Mouse (Mus musculus) cerebellum, adult 18-20 months (tissue): ENCODE results near the gene Ube2k.
A peak's percentile ranks its signal among the peaks of the same experiment; 100 is the strongest.
"Not testable (repeated sequence)": the region's sequence is repeated elsewhere in the genome, so short reads cannot be mapped to it uniquely, and the experiment has no call there.

ENCODE experiments used
- DNase-seq, 2 experiments: peaks; one replicate each; pipeline ENCODE4 v3.0.0; 2021

Ube2k gene

DNA sequence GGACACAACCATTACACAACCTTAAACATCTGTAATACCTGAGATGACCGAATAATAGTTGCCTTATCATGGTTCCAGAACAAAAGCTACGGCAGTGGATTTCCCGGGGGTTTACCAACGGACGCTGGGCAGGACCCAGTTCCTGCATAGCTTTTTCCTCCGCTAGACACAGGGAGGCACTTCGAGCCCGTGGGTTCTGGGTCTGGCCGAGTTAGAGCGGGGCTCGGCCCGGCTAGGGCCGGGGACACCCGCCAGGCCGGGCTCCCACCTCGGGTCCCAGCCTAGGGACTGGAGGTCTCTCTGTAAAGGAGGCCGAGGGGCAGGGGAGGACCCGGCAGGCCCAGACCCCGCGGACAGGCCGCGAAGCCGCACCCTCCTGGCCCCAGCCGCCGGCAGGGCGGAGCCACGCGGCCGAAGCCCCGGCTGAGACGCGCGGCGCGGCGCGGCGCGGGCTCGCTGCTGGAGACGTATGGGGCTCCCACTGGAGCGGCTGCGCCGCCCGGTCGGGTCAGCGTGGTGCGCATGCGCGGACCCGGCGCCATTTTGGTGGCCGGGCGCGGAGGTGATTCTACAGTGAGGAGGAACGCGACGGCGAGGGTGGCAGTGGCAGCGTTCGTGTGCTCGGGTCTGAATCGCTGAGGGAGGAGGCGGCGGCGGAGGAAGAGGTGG, at the start of gene Ube2k, which contains the start of gene Smim14:
Ube2k (plus strand) TSS at position 483 of the 669 bp plus-strand sequence.
Smim14 (minus strand) TSS at position 434 of the 669 bp plus-strand sequence.
- peak; percentile 90 to 97 for DNase-seq

DNA sequence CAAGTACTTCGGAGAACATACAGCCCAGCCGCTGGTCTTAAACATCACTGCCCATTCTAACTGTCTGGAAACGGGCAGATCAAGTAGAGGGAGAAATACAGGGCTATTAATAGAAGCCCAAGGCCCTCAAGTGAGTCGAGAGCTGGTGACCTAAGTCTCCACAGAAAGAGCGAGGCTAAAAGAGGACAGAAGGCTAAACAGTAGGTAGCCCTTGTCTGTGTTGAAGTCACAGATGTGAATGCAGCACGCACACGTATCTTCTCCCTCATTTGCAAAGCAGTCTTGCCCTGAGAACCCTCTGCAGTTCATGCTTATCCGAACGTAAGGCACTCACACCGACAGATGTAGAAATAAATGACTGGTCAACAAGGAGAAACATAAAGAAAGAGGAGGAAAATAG, 49.7 kb upstream of the Ube2k start:
- peak; percentile 26 to 28 for DNase-seq

DNA sequence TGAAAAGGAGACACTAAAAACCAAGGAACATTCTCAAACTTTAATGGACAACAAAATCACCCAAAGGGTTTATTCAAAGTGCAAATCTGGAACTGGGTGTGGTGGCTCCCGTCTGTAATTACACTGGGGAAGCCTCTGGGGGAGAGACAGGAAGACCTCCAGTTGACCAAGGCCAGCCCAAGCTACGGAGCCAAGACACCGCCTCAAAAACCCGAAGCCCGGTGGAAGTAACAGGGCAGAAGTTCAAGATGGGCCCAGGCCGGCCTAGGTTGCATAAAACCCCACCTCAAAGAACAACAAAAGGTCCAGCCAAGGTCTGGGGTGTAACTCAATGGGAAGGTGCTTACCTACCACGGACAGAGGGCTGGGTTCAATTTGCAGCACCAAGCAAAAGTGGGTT, 48.3 kb upstream of the Ube2k start:
- no peak for DNase-seq

DNA sequence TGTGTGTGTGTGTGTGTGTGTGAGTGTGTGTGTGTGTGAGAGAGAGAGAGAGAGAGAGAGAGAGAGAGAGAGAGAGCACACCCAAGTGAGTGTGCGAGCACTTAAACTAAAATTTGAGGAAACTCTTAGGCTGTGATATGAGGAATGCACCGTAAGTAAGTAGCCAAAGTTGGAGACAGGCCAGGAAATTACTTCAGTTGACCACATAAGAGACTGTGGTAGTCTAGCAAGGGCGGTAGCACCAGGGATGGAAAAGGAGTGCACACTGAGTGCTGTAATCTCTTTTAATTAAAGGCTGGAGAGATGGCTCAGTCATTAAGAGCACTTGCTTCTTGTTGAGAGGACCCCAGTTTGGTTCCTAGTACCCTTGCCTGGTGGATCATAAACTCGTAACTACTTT, 47.2 kb upstream of the Ube2k start:
- DNase-seq, result no peak

DNA sequence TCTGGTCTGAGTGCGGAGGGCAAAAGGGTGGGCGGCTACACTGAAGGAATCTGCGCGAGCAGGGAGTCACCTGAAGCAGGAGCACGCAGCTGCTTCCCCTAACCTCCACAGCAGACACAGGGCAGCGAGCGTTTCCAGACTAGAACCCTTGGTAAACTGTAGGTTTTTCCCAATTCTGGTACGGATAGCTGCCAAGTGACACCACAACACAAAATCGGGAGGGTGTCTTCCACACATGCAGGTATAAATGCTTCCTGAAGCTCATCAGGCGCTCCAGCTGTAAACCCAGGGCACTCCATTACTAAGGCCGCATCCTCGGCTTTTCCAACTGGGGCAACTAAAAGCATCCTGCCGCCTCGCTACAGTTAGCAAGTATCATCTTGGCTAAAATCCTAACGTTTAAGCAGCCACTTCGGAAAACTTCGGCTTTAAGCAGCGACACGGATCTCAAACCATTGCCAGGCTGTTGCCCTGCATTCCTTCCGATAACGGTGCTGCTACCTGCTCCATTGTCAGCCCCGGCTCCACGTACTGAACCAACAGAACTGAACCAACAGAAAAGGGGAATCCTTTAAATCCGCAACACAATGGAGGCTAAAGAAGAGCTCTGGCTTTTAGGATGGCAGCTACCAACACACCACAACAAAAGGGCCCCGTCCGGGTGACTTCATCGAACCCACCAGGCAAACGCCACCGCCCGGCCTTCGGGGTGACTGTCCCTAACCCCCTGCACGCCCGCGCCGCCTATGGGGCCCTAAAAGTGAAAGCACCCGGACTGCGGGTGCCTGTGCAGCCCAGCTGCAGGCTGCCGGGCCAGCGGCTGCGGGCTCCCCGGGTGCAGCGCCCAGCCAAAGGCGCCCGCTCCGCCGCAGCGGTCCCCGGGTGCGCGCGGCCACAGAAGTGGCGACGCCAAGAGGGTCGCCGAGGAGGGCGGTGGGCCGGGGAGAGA, 45.0 kb upstream of the Ube2k start:
- DNase-seq, result peak; percentile 71 to 76

DNA sequence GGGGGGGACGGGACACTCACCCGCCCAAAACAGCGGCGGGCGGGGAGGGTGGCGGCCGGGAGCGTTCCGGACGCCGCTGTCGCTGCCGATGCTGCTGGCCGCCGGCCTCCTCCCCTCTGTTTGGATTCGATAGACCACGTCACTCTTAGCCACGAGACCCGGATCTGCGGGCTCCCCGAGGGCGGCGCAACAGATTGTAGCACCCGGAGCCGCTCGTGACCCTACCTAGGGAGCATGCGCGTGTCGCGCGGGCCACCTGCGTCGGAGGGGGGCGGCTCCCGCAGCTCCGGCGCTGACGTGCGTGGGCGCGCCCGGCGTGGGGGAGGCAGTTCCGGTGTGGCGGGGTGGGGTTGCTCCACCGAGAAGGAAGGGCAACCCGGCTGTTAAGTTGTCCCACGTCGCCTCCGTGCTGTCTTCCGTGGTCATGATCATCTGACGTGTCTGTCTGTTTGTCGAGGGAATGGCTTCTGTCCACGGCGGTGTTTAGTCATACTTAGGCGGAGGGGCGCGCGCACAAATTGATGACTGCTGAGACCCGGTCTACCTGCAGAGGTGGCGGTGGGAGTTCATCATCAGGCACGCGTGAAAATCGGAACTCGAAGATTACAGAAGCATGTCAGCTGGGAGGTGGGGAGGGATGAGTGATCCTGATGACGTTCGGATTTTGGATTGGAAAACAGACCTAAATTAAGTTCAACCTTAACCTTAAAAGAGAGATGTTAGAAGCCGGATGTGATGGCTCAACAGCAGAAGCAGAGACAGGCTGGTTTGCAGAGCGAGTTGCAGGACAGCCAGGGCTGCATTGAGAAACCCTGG, 44.1 kb upstream of the Ube2k start, which contains the start of gene Gm43552:
Gm43552 (minus strand) TSS at position 118 of the 816 bp plus-strand sequence.
- peak; percentile 96 to 98 for DNase-seq

DNA sequence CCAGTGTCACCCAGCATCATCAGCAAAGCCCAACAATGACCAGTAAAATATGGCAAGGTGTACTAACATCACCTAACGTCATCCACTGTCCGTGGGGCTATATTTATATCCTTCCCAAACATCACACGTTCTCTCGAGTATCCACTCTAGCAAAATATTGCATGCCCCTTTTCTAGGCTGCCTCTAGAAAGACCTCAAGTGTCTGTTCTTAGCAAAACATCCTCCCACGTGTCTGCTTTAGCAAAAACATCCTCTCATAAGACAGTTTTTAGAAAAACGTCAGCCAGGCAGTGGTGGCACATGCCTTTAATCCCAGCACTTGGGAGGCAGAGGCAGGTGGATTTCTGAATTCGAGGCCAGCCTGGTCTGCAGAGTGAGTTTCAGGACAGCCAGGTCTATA, 36.8 kb upstream of the Ube2k start:
- DNase-seq, result no peak

DNA sequence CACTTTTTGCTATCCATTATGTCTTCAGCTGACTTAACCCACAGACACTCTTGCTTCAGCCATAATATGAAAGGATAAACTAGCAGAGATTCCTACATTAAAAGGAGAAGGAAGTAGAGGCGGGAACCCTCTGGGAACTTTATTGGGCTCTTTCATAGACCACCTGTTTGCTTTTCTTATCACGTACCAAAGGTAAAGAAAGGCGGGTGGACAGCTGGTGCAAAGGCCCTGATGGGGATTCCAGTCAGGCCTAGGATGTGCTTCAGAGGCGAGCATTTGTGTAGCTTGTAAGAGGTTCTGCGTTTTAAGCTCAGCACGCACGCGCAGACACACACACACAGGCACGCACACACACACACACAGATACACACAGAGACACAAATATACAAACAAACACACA, 35.6 kb upstream of the Ube2k start:
- DNase-seq, result no peak

DNA sequence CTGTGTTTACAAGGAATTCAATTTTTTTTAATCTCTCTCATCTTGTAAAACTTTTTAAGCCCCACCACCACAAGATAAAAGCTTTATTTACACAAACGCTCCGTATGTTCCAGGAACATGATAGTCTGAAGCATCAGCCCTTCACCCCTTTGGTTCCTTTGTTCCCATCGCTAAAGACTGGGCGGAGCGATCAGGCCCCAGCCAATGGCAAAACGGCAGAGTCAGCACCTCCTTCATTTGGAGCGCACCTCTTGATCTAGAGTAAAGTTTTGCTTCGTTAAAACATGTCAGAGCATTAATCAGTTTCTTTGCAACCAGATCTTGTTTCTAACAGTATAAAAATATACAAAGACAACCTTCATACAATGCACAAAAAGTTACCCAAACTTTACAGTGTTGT, 31.2 kb upstream of the Ube2k start:
- DNase-seq, result no peak

DNA sequence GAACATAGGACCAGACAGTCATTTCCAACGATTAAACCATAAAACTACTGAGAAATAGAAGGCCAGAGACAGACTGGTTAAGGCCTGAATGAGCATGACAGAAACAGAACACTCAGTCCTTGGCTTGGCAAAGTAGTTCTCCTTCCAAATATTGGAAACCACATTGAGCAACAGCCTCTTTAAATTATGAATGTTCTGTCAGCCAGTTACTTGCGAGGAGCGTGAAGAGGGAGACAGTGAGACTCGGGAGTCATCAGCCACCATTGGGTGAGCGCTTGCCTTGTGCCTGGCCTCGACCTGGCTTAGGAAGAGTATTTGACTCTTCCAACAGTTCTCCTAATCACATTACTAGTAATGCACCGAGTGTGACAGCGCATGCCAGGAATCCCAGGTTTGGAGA, 28.6 kb upstream of the Ube2k start:
- DNase-seq, result no peak

DNA sequence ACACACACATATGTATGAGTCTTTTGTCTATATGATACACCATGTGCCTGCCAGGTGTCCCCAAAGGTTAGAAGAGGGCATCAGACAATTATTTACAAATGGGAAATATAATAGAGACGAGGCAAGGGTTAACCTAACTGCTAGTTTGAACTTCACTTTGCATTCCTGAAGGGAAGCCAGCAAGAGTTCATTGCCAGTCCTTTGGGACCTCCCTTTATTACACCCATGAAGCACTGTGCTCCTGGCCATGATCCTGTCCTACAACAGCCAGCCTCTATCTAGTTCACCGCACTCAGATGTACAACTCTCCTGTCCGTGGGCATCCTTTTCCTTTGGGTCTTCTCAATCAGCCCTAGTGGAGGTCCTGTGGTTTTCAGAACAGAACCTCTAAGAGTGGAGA, 23.5 kb upstream of the Ube2k start:
- DNase-seq, result no peak

DNA sequence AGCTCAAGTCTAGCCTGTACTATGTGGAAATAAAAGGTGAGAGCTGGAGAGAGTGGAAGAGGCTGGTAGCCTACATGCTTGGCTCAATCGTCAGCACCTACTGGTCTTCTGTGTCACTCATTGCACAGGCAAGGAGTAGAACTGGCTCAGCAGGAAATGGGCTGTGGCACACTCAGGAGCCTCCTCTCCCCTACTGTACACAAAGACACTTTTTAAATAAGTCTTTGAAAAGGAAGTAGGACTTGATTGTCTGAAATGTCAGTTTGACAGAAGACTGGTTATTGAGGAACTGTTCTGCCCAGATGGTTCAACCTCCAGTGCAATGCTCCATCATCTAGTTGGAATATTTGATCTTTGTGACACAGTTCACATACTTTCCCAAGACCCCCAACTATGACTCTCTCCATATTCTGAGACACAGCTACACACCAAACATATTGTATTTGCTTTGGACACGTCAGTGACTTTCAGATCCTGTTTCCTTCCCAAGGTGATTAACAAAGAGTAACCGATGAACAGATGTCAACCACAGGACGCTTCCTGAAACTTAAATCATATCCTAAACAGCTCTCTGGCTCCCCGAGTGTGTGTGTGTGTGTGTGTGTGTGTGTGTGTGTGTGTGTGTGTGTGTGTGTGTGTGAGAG, 22.3 kb upstream of the Ube2k start:
- no peak for DNase-seq

DNA sequence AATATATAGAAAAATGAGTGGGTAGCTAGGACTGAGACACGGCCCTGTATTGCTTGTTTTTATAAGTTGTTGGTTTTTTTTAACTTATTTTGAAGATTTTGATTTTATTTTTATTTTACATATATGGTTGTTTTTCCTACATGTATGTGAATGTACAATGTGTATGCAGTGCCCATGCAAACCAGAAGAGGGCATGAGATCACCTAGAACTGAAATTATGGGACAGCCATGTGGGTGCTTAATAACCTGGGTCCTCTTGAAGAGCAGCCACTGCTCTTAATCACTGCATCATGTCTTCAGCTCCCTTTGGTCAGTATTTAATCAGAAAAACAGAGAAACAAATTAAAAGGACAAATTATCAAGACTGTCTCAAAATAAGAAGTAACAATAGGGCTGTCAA, 15.2 kb upstream of the Ube2k start:
- DNase-seq, result no peak

DNA sequence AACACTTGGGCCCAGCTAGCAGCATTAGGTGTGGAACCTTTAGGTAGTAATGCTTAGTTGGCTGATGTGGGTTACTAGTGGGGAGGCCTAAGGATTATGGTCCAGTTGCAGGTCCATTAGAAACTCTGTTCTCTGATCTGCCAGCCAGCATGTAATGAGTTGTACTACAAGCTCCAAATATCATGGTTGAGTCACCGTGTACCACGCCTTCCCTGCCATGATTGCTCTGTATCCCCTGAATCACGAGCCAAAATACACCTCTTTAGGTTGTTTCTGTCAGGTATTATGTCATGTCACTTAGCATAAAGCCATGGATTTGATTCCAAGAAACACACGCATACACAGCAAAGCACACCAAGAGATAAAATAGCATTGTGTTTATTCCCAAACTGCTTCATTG, 12.2 kb upstream of the Ube2k start:
- DNase-seq, result no peak

DNA sequence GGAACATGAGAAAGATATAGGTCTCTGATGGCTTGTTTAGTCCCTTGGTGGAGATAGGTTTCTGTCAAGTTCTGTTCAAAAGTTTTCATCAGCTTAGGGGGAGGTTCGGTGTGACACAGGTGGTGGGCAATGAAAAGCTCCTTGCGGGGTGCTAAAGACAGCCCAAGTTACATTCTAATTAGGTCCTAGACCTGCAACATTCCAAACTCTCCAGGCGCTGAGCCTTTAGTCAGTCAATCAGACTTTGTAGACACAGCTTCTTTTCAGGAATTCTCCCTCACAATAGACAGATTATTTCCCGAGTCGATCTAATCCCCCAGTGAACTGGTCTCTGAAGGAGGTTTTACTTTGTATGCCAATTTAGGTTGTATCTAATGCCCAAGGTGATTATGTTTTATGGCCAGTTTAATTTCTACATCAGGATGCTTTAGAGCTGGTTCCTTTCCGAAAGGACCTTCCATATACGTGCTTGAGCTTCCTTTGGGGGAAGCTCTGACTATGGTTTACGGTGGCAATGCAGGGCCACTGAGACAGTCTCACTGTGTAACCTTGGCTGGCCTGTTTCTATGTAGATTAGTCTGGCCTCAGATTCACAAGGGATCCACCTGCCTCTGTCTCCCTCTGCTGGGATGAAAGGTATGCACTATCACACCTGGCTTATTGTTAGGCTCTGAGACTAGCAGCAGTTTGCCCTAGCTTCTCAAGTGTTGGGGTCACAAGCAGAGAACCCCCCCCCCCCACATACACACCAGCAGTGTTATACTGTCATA, 11.2 kb upstream of the Ube2k start:
- DNase-seq, result peak in 1 of 2 experiments; percentile 15

DNA sequence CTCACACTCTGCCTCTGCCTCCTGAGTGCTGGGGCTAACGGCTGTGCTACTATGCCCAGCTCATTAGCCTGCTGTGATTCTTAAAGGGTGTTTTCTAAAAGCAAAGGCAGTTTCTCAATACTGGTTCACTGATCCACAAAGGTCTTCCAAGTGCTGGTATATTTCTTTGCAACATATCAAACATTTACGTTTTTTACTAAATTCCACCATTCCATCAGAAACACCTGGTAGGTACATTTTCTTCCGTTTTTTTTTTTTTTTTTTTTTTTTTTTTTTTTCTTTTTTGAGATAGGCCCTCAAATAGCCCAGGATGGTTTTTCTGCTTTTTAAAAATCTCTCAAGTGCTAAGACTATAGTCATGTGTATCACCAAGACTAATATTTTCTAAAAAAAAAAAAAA, 5.8 kb upstream of the Ube2k start:
- no peak for DNase-seq

DNA sequence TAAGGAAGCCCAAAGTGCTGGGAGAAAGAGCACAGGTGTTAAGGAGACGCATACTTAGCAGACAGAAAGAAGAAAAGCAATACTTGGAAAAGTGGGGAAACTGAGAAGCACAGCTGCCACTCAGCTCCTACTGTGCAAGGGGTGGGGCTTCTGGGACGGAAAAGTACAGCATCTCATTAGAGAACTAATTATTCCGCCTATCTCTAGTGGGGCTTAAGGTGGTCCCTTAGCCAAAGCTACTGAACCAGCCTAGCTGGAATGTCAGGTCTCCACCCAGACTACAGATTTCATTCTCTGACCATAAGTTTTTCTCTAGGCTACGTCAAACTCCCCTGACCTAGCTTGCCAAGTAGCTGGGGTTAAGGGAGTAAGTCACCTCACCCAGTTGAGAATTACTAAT, 2.5 kb upstream of the Ube2k start:
- no peak for DNase-seq

DNA sequence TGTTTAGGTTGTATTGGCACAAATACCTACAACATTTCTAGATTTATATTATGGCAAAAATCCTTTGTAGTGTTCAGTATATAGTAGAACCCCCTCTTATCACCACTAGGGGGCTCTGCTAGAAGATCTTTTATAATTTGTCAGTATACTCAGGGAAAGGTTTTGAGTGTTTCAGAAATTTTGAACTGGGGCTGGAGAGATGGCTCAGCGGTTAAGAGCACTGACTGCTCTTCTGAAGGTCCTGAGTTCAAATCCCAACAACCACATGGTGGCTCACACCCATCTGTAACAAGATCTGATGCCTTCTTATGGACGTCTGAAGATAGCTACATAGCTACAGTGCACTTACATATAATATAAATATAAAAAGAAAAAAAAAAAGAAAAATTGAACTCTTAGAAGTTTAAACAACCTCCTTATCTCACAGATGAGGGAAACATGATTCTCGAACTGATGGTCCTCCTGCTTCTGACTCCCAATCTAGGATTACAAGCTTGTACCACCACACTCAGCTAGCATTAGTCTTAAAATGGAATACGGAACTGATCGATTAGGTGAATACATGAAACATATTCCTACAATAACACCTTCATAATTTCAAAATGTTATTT, 1.5 kb upstream of the Ube2k start:
- peak; percentile 26 to 52 for DNase-seq

DNA sequence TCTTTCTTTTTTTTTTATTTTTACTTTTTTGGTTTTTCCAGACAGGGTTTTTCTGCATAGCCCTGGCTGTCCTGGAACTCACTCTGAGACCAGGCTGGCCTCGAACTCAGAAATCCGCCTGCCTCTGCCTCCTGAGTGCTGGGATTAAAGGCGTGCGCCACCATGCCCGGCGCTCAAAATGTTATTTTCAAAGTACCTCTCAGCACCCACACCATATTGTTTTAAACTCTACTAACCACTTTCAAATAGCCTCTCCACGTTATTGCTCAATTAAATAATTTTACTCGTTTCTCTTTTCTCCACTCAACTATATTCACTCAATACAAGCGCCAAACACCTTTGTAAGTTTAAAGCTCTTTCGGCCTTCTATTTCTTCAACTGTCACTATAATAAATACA, 966 bp upstream of the Ube2k start:
- not testable (repeated sequence) for DNase-seq

DNA sequence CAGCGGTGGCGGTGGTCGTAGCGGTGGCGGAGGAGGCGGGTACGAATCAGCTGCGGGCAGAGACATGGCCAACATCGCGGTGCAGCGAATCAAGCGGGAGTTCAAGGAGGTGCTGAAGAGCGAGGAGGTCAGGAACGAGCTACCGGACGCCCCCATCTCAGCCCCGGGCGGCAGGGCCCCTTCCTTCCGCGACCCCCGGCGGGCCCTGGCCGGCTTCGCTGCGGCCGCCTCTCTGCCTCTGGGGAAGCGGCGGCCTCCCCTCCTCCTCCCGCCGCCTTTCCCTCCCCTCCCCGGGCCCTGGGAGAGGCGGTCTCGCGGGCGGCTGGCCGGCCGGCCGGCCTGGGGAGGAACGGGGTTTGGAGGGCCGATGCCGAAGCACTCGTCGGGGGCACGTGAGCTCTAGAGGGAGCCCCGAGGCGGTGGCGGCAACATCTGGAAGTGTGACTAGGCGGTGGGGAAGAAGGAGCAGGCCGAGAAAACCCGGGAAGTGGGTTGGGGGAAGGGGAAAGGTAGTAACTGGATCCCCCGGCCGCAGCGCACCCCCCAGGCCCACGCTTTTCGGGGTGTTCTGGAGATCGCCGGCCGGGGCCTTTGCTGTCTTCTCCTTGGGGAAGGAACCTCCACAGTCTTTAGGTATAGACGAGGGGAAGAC, 513 bp downstream of the Ube2k start:
- peak in 1 of 2 experiments; percentile 47 for DNase-seq

DNA sequence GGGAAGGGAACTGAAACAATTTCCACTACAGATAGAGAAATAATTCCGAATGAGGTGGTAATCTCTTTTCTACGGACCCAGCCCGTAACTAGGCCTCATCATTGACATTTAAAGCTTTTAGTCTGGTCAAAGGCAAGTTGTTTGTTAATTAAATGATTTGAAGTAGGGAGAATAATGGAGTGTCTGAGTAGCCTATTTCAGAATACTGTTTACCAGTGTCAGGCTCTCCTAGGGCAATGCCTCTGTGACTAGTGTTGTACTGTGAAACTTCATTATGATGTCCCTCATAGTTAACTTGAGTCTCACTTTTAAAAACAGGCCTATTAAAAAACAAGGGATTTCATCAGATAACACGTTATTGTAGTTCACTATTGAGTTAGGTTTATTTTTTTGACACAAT, 1.1 kb downstream of the Ube2k start:
- DNase-seq, result no peak
